Mouse (Mus musculus): ENCODE measurements around the gene Uqcc3. TPM values are rescaled to one million over a fixed set of nuclear protein-coding genes. Genes with fewer than 3 reads are reported as not detected.
A peak's percentile ranks its signal among the peaks of the same experiment; 100 is the strongest.

Gene Uqcc3
- 69.3 and 76.7 TPM in 2 replicates for polyA plus RNA-seq (2012; rRNA removed)

DNA sequence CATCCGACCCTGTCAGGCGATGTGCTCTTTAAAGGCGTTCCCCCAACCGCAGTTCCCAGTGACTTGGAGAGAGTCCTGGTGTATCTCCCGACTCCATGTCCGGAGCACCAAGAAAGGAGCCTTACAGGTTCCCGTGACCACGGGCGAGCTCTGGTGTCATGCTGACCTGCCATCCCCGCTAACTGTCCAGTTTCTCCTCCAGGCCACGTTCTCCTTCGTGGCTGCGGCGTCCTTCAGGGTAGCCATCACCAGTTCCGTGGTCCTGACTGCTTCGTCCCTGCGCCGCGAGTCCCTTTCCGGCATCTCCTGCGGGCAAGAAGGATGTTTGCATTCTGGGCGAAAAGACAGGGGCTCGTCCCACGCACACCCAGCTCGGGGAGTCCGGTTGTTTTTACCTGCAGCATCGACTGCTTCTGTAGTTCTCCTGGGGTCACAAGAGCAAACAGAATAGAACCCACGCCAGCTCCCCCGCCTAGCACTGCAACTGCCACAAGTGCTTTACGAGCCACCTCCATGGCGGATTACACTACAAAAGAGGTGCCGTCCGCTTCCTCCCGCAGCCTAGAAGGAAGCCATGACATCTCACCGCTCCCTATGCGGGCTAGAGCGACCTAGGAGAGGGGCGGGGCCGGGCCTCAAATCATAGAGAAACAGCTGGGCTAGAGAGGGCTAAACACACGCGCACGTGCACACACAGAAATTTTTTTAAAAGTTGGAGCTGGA, at the start of gene Uqcc3:
Gene Uqcc3 (minus strand): TSS at position 613 of the 723 bp plus-strand sequence.
- H3K27me3 ChIP-seq (ENCODE audit: control insufficient read depth, insufficient read depth, low read length): no peaks in the 10 kb centered on the region
- no peak for TF ChIP-seq CTCF (IDR thresholded peaks at IDR 0.05; ENCODE audit: borderline replicate concordance, insufficient read depth, low read depth, low read length)
- peak; percentile 74 for TF ChIP-seq POLR2A (IDR thresholded peaks at IDR 0.05; ENCODE audit: borderline replicate concordance, insufficient read depth, low read length)
- no peaks in the 10 kb centered on the region for H3K4me1 ChIP-seq (ENCODE audit: control insufficient read depth, insufficient read depth, low read length)
- H3K27ac ChIP-seq (ENCODE audit: insufficient read depth, low read length): peak within 1 kb of the TSS; percentile 62
- H3K4me3 ChIP-seq (replicated peaks; ENCODE audit: insufficient read depth, low read depth, low read length): peak within 1 kb of the TSS; percentile 98
- DNase-seq: peak; percentile 89 to 91
- under 1% methylated on average over 42 of the region's 42 CpGs for WGBS

DNA sequence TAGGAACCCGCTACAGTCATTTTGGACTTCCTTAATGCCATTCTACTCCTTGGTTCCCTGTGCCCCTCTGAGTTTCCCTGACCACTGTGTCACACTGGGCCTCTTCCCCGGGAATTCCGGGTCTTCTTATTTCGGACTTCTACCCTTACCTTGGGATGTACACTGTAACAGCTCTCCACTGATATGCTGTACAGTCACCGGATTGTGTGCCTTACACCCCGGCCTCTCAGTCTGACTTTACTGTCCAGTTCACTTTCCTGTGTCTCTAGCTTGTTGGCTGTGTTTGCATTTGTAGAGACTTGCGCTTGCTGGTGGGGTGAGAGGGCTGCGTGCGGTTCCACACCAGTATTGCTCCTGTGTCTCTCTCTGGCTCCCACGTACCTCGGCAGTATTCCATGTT, 49.4 kb upstream of the Uqcc3 start:
- WGBS: 18% methylated on average over 11 of the region's 11 CpGs
- Histone ChIP-seq H3K4me1 (ENCODE audit: control insufficient read depth, insufficient read depth, low read length) (peaks cover 5% of the 10 kb centered on the region; the same call in 1 of the 2 replicates), H3K4me3 (replicated peaks; ENCODE audit: insufficient read depth, low read depth, low read length) (peak overlapping the region; percentile 68), H3K27ac (ENCODE audit: insufficient read depth, low read length) (peak overlapping the region; percentile 73), H3K27me3 (ENCODE audit: control insufficient read depth, insufficient read depth, low read length) (no peaks in the 10 kb centered on the region)
- no peak for DNase-seq
- no peak for TF ChIP-seq CTCF (IDR thresholded peaks at IDR 0.05; ENCODE audit: borderline replicate concordance, insufficient read depth, low read depth, low read length)
- TF ChIP-seq POLR2A (IDR thresholded peaks at IDR 0.05; ENCODE audit: borderline replicate concordance, insufficient read depth, low read length): no peak

DNA sequence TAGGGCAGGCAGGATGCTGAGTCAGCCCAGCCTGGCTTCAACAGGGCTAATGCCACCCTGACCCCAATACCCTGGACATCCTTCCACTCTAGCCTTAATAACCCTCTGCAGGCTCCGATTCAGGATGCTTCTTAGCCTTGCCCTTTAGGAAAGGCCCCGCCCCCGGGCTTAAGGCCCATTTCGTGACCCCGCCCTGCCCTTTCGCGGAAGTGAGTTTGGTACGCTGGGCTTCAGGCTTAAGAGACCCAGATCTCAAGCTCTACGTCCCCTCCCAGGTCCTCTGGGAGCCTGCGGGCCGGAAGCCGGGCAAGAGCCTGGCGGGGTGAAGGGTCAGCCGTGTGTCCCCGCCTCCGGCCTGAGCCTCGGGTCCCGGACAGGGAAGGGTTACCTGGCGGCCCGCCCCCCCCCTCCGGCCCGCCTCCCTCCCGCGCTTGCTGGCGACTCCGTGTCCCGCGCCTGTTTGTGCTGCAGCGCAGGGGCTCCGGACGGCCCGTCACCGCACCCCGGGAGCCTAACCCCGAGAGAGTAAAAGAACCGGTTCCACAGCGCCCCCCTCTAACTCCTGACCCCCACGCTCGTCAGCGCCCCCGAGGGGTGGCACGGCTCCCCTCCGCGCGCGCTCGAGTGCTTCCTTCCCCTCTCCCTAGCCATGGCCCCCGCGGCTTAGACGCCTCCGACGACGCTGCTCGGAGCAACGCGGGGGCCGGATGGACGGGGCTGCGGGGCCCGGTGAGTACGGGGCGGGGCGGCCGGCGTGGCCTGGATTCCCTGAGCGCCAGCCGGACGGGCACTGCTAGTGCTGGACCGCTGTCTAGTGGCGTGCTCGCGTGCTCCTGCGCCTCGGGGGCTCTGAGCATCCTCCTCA, 48.7 kb upstream of the Uqcc3 start, which contains the start of the genes Rom1 and Eml3:
Gene Rom1 (minus strand): TSS at position 133 of the 865 bp plus-strand sequence.
Gene Eml3 (plus strand): TSS at position 329 of the 865 bp plus-strand sequence.
- no peak for TF ChIP-seq CTCF (IDR thresholded peaks at IDR 0.05; ENCODE audit: borderline replicate concordance, insufficient read depth, low read depth, low read length)
- TF ChIP-seq POLR2A (IDR thresholded peaks at IDR 0.05; ENCODE audit: borderline replicate concordance, insufficient read depth, low read length): no peak
- Histone ChIP-seq H3K27me3 (ENCODE audit: control insufficient read depth, insufficient read depth, low read length) (no peaks in the 10 kb centered on the region), H3K4me1 (ENCODE audit: control insufficient read depth, insufficient read depth, low read length) (peaks cover 5% of the 10 kb centered on the region; the same call in 1 of the 2 replicates), H3K27ac (ENCODE audit: insufficient read depth, low read length) (peak within 1 kb of the TSS; percentile 73), H3K4me3 (replicated peaks; ENCODE audit: insufficient read depth, low read depth, low read length) (peak within 1 kb of the TSS; percentile 68)
- WGBS: under 1% methylated on average over 59 of the region's 74 CpGs
- DNase-seq: peak; percentile 77 to 85

DNA sequence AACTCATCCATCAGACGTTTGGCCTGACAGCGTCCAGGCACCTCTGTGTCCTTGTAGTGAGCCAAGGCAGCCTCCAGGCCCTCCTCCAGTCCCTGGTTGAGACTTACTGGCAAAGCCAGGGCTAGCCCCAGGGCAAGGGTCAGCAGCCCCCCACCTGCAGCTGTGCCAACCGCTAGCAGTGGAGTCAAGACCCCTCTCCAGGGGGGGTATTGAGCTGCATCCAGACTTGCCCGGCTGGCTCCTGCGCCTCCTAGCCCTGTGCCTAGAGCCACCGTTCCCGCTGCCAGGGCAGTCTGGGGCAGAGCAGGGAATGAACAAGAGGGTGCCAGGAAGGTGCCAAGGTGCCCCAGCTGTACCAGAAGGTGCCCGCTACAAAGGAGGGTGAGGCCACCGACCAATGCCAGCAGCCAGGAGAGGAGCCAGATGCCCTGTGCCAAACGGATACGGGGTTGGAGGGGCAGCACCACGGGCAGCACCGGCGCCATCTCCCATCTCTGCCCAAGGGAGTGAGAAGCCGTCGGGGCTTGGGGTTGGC, 48.0 kb upstream of the Uqcc3 start:
- DNase-seq: peak in 1 of 2 experiments; percentile 67
- no peak for TF ChIP-seq CTCF (IDR thresholded peaks at IDR 0.05; ENCODE audit: borderline replicate concordance, insufficient read depth, low read depth, low read length)
- no peak for TF ChIP-seq POLR2A (IDR thresholded peaks at IDR 0.05; ENCODE audit: borderline replicate concordance, insufficient read depth, low read length)
- no peaks in the 10 kb centered on the region for H3K27me3 ChIP-seq (ENCODE audit: control insufficient read depth, insufficient read depth, low read length)
- H3K4me1 ChIP-seq (ENCODE audit: control insufficient read depth, insufficient read depth, low read length): peaks cover 5% of the 10 kb centered on the region; the same call in 1 of the 2 replicates
- peak overlapping the region; percentile 41 for H3K27ac ChIP-seq (ENCODE audit: insufficient read depth, low read length)
- WGBS: 4% methylated on average over 16 of the region's 16 CpGs
- peak overlapping the region; percentile 68 for H3K4me3 ChIP-seq (replicated peaks; ENCODE audit: insufficient read depth, low read depth, low read length)

DNA sequence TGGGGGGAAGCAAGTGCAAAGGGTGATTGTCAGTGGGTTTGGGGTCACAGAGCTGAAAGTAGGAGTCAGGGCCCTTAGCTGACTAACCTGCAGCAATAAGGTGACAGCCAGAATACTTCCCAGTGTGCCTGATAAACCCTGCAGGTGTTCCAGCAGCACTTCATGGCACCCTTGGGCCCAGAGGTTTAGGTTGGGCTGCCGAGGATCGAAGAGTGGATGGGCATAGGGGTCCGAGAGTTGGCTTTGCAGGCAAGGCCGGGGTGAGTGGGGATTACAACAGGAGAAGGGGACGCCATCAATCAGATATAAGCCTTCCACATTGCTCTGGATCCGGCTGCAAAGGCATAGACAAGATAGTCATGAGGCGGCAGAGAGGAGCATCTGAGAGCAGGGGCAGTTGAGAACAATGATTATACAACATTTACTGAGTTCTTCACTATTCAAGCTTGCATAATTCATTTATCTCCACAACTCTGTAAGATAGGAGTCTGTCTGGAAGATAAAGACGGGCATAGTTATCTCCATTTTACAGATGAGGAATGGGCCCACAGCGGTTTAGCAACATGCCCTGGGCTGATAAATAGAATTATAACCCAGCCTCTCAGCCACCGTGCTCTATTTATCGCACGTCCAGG, 47.3 kb upstream of the Uqcc3 start:
- 91% methylated on average over 12 of the region's 12 CpGs for WGBS
- TF ChIP-seq CTCF (IDR thresholded peaks at IDR 0.05; ENCODE audit: borderline replicate concordance, insufficient read depth, low read depth, low read length): no peak
- no peak for TF ChIP-seq POLR2A (IDR thresholded peaks at IDR 0.05; ENCODE audit: borderline replicate concordance, insufficient read depth, low read length)

DNA sequence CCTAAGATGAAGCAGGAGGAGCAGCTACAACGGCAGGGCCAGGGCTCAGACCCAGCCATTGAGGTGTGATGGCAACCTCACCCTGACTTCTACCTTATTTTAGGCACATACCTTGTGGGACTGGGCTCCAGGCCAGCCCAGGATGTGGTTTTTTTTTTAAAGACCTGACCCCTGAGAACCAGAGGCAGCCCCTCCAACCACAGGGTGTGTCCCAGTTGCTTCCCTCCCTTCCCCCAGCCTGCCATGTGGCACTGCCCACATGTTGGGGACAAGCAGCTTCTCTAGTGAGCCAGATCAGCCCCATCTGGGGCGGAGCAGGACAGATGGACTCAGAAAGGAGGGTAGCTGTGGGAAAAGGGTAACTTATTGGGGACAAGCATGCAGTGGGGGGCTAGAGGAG, 46.0 kb upstream of the Uqcc3 start:
- no peak for TF ChIP-seq CTCF (IDR thresholded peaks at IDR 0.05; ENCODE audit: borderline replicate concordance, insufficient read depth, low read depth, low read length)
- no peak for TF ChIP-seq POLR2A (IDR thresholded peaks at IDR 0.05; ENCODE audit: borderline replicate concordance, insufficient read depth, low read length)
- DNase-seq: no peak
- Histone ChIP-seq H3K27me3 (ENCODE audit: control insufficient read depth, insufficient read depth, low read length) (no peaks in the 10 kb centered on the region), H3K4me3 (replicated peaks; ENCODE audit: insufficient read depth, low read depth, low read length) (no peak overlapping the region), H3K4me1 (ENCODE audit: control insufficient read depth, insufficient read depth, low read length) (peaks cover 6% of the 10 kb centered on the region; the same call in 1 of the 2 replicates), H3K27ac (ENCODE audit: insufficient read depth, low read length) (no peak overlapping the region)
- 69% methylated on average over 2 of the region's 2 CpGs for whole genome bisulfite sequencing

More for the DNA sequence above, 47.3 kb upstream of the Uqcc3 start:
- H3K4me3 ChIP-seq (replicated peaks; ENCODE audit: insufficient read depth, low read depth, low read length): no peak overlapping the region
- H3K27ac ChIP-seq (ENCODE audit: insufficient read depth, low read length): no peak overlapping the region
- DNase-seq: no peak
- peaks cover 5% of the 10 kb centered on the region; the same call in 1 of the 2 replicates for H3K4me1 ChIP-seq (ENCODE audit: control insufficient read depth, insufficient read depth, low read length)
- no peaks in the 10 kb centered on the region for H3K27me3 ChIP-seq (ENCODE audit: control insufficient read depth, insufficient read depth, low read length)

DNA sequence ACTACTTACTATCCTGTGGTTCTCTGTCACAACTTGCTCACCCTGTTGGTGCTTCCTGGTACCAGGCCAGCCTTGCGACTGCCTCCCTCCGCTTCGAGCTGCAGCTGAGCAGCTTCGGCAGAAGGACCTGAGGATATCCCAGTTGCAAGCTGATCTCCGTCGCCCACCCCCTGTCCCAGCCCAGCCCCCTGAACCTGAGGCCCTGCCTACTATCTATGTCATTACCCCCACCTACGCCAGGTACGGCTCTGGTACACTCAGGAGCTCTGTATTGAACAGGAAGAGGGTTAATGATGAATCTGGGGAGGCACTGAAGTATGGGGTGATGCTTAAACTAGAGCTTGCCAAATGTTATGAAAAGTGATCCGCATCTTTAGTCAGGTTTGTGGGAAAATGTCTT, 41.0 kb upstream of the Uqcc3 start:
- 60% methylated on average over 9 of the region's 9 CpGs for WGBS
- no peak for DNase-seq

More for the DNA sequence above, 41.0 kb upstream of the Uqcc3 start:
- no peaks in the 10 kb centered on the region for H3K27me3 ChIP-seq (ENCODE audit: control insufficient read depth, insufficient read depth, low read length)
- TF ChIP-seq POLR2A (IDR thresholded peaks at IDR 0.05; ENCODE audit: borderline replicate concordance, insufficient read depth, low read length): no peak
- no peak for TF ChIP-seq CTCF (IDR thresholded peaks at IDR 0.05; ENCODE audit: borderline replicate concordance, insufficient read depth, low read depth, low read length)
- H3K4me3 ChIP-seq (replicated peaks; ENCODE audit: insufficient read depth, low read depth, low read length): no peak overlapping the region
- no peak overlapping the region for H3K27ac ChIP-seq (ENCODE audit: insufficient read depth, low read length)
- 0 out of 2 replicates have a peak, but pooled peaks cover 3% of the 10 kb centered on the region for H3K4me1 ChIP-seq (ENCODE audit: control insufficient read depth, insufficient read depth, low read length)

Data from cerebellum, adult 2 months (tissue).